Mouse (Mus musculus): ENCODE data around the gene Strip1. TPM values are rescaled to one million over a fixed set of nuclear protein-coding genes. Genes with fewer than 3 reads are reported as not detected.
A peak's percentile ranks its signal among the peaks of the same experiment; 100 is the strongest.

The Strip1 gene
- polyA plus RNA-seq, 1 experiment from 2014 or later: 158 TPM

- Histone ChIP-seq H3K27me3 (ENCODE audit: control insufficient read depth, insufficient read depth, low read length) (peaks cover 49% of the 10 kb centered on the region), H3K4me3 (replicated peaks; ENCODE audit: low read length) (no peak overlapping the region), H3K36me3 (replicated peaks; ENCODE audit: control insufficient read depth, insufficient read depth) (no peaks in the 10 kb centered on the region), H3K4me2 (replicated peaks) (no peak overlapping the region), H3K4me1 (replicated peaks; ENCODE audit: control insufficient read depth, insufficient read depth, low read length) (peaks cover 6% of the 10 kb centered on the region; the same call in 1 of the 2 replicates), H3K9me3 (ENCODE audit: control insufficient read depth, low read length) (no peaks in the 10 kb centered on the region), H3K9ac (no peak overlapping the region), H3K27ac (no peak overlapping the region)
- ATAC-seq (ENCODE audit: low FRiP score) (no peak), DNase-seq (ENCODE audit: low spot score) (no peak)
- 41% methylated on average over 6 of the region's 6 CpGs for WGBS
Observed at GRCm38 (mm10) chr3:107600127-107600526, 31.4 kb downstream of the Strip1 start.

- no peaks in the 10 kb centered on the region for H3K36me3 ChIP-seq (replicated peaks; ENCODE audit: control insufficient read depth, insufficient read depth)
- H3K27me3 ChIP-seq (ENCODE audit: control insufficient read depth, insufficient read depth, low read length): peaks cover 73% of the 10 kb centered on the region
- H3K4me2 ChIP-seq (replicated peaks): no peak overlapping the region
- WGBS: 4% methylated on average over 22 of the region's 22 CpGs
- DNase-seq (ENCODE audit: low spot score) (no peak), ATAC-seq (ENCODE audit: low FRiP score) (no peak)
- no peak overlapping the region for H3K9ac ChIP-seq
- peaks cover 11% of the 10 kb centered on the region; the same call in 1 of the 2 replicates for H3K4me1 ChIP-seq (replicated peaks; ENCODE audit: control insufficient read depth, insufficient read depth, low read length)
- H3K4me3 ChIP-seq (replicated peaks; ENCODE audit: low read length): no peak overlapping the region
- H3K9me3 ChIP-seq (ENCODE audit: control insufficient read depth, low read length): no peaks in the 10 kb centered on the region
- H3K27ac ChIP-seq: no peak overlapping the region
Observed at GRCm38 (mm10) chr3:107597586-107598389, 33.7 kb downstream of the Strip1 start.

GRCm38 (mm10) chr3:107597134-107597533, 34.4 kb downstream of the Strip1 start:
- WGBS: 5% methylated on average over 19 of the region's 24 CpGs
- H3K27ac ChIP-seq: no peak overlapping the region
- no peak for DNase-seq (ENCODE audit: low spot score)
- no peak for ATAC-seq (ENCODE audit: low FRiP score)
- no peak overlapping the region for H3K4me2 ChIP-seq (replicated peaks)
- peaks cover 79% of the 10 kb centered on the region for H3K27me3 ChIP-seq (ENCODE audit: control insufficient read depth, insufficient read depth, low read length)
- peaks cover 11% of the 10 kb centered on the region; the same call in 1 of the 2 replicates for H3K4me1 ChIP-seq (replicated peaks; ENCODE audit: control insufficient read depth, insufficient read depth, low read length)
- H3K4me3 ChIP-seq (replicated peaks; ENCODE audit: low read length): no peak overlapping the region
- H3K36me3 ChIP-seq (replicated peaks; ENCODE audit: control insufficient read depth, insufficient read depth): no peaks in the 10 kb centered on the region
- no peak overlapping the region for H3K9ac ChIP-seq
- H3K9me3 ChIP-seq (ENCODE audit: control insufficient read depth, low read length): no peaks in the 10 kb centered on the region

- Histone ChIP-seq H3K4me1 (replicated peaks; ENCODE audit: control insufficient read depth, insufficient read depth, low read length) (peaks cover 11% of the 10 kb centered on the region; the same call in 1 of the 2 replicates), H3K27ac (no peak overlapping the region), H3K4me2 (replicated peaks) (no peak overlapping the region), H3K9ac (no peak overlapping the region), H3K36me3 (replicated peaks; ENCODE audit: control insufficient read depth, insufficient read depth) (no peaks in the 10 kb centered on the region), H3K27me3 (ENCODE audit: control insufficient read depth, insufficient read depth, low read length) (peaks cover 85% of the 10 kb centered on the region), H3K4me3 (replicated peaks; ENCODE audit: low read length) (no peak overlapping the region), H3K9me3 (ENCODE audit: control insufficient read depth, low read length) (no peaks in the 10 kb centered on the region)
- WGBS: under 1% methylated on average over 26 of the region's 26 CpGs
- ATAC-seq (ENCODE audit: low FRiP score) (no peak), DNase-seq (ENCODE audit: low spot score) (peak; percentile 50)
Observed at GRCm38 (mm10) chr3:107596559-107596958, 34.9 kb downstream of the Strip1 start.

- 1% methylated on average over 34 of the region's 34 CpGs for WGBS
- Histone ChIP-seq H3K9me3 (ENCODE audit: control insufficient read depth, low read length) (no peaks in the 10 kb centered on the region), H3K27ac (no peak overlapping the region), H3K4me3 (replicated peaks; ENCODE audit: low read length) (no peak overlapping the region), H3K9ac (no peak overlapping the region), H3K4me2 (replicated peaks) (no peak overlapping the region), H3K27me3 (ENCODE audit: control insufficient read depth, insufficient read depth, low read length) (peaks cover 90% of the 10 kb centered on the region), H3K36me3 (replicated peaks; ENCODE audit: control insufficient read depth, insufficient read depth) (no peaks in the 10 kb centered on the region), H3K4me1 (replicated peaks; ENCODE audit: control insufficient read depth, insufficient read depth, low read length) (peaks cover 11% of the 10 kb centered on the region; the same call in 1 of the 2 replicates)
- no peak for DNase-seq (ENCODE audit: low spot score)
- ATAC-seq (ENCODE audit: low FRiP score): no peak
Observed at GRCm38 (mm10) chr3:107595938-107596461, 35.5 kb downstream of the Strip1 start.

- H3K9ac ChIP-seq: no peak overlapping the region
Observed at GRCm38 (mm10) chr3:107595264-107595937, 36.1 kb downstream of the Strip1 start.

GRCm38 (mm10) chr3:107594662-107595263, 36.7 kb downstream of the Strip1 start, which contains the start of gene Alx3:
Gene Alx3, plus strand, starts transcription at chr3:107595031.
- no peak within 1 kb of the TSS for H3K9ac ChIP-seq
- H3K27ac ChIP-seq: no peak within 1 kb of the TSS
- peaks cover 88% of the 10 kb centered on the region for H3K27me3 ChIP-seq (ENCODE audit: control insufficient read depth, insufficient read depth, low read length)
- ATAC-seq (ENCODE audit: low FRiP score) (peak; percentile 47), DNase-seq (ENCODE audit: low spot score) (no peak)
- 2% methylated on average over 45 of the region's 46 CpGs for WGBS
- no peaks in the 10 kb centered on the region for H3K36me3 ChIP-seq (replicated peaks; ENCODE audit: control insufficient read depth, insufficient read depth)
- peaks cover 11% of the 10 kb centered on the region; the same call in 1 of the 2 replicates for H3K4me1 ChIP-seq (replicated peaks; ENCODE audit: control insufficient read depth, insufficient read depth, low read length)
- H3K4me3 ChIP-seq (replicated peaks; ENCODE audit: low read length): peak within 1 kb of the TSS; percentile 23
- H3K4me2 ChIP-seq (replicated peaks): peak within 1 kb of the TSS; percentile 41
- H3K9me3 ChIP-seq (ENCODE audit: control insufficient read depth, low read length): no peaks in the 10 kb centered on the region

More at GRCm38 (mm10) chr3:107595264-107595937, 36.1 kb downstream of the Strip1 start:
- 0 out of 2 replicates have a peak, but pooled peaks have one; percentile 4 for ATAC-seq (ENCODE audit: low FRiP score)
- no peak for DNase-seq (ENCODE audit: low spot score)
- H3K27ac ChIP-seq: no peak overlapping the region
- peaks cover 88% of the 10 kb centered on the region for H3K27me3 ChIP-seq (ENCODE audit: control insufficient read depth, insufficient read depth, low read length)
- no peaks in the 10 kb centered on the region for H3K9me3 ChIP-seq (ENCODE audit: control insufficient read depth, low read length)
- 1% methylated on average over 45 of the region's 50 CpGs for WGBS
- H3K36me3 ChIP-seq (replicated peaks; ENCODE audit: control insufficient read depth, insufficient read depth): no peaks in the 10 kb centered on the region
- H3K4me3 ChIP-seq (replicated peaks; ENCODE audit: low read length): peak overlapping the region; percentile 23
- peak overlapping the region; percentile 41 for H3K4me2 ChIP-seq (replicated peaks)
- peaks cover 11% of the 10 kb centered on the region; the same call in 1 of the 2 replicates for H3K4me1 ChIP-seq (replicated peaks; ENCODE audit: control insufficient read depth, insufficient read depth, low read length)

GRCm38 (mm10) chr3:107593632-107594031, 37.9 kb downstream of the Strip1 start:
- H3K4me2 ChIP-seq (replicated peaks): no peak overlapping the region
- H3K9ac ChIP-seq: no peak overlapping the region
- no peak for DNase-seq (ENCODE audit: low spot score)
- no peaks in the 10 kb centered on the region for H3K9me3 ChIP-seq (ENCODE audit: control insufficient read depth, low read length)
- peaks cover 85% of the 10 kb centered on the region for H3K27me3 ChIP-seq (ENCODE audit: control insufficient read depth, insufficient read depth, low read length)
- H3K36me3 ChIP-seq (replicated peaks; ENCODE audit: control insufficient read depth, insufficient read depth): no peaks in the 10 kb centered on the region
- no peak overlapping the region for H3K4me3 ChIP-seq (replicated peaks; ENCODE audit: low read length)
- peaks cover 11% of the 10 kb centered on the region; the same call in 1 of the 2 replicates for H3K4me1 ChIP-seq (replicated peaks; ENCODE audit: control insufficient read depth, insufficient read depth, low read length)
- no peak for ATAC-seq (ENCODE audit: low FRiP score)
- WGBS: 42% methylated on average over 2 of the region's 2 CpGs
- no peak overlapping the region for H3K27ac ChIP-seq

GRCm38 (mm10) chr3:107591612-107592011, 39.9 kb downstream of the Strip1 start:
- WGBS: 72% methylated on average over 1 of the region's 1 CpGs
- Histone ChIP-seq H3K36me3 (replicated peaks; ENCODE audit: control insufficient read depth, insufficient read depth) (no peaks in the 10 kb centered on the region), H3K9ac (no peak overlapping the region), H3K27me3 (ENCODE audit: control insufficient read depth, insufficient read depth, low read length) (peaks cover 90% of the 10 kb centered on the region), H3K27ac (no peak overlapping the region), H3K9me3 (ENCODE audit: control insufficient read depth, low read length) (no peaks in the 10 kb centered on the region), H3K4me2 (replicated peaks) (no peak overlapping the region), H3K4me3 (replicated peaks; ENCODE audit: low read length) (no peak overlapping the region), H3K4me1 (replicated peaks; ENCODE audit: control insufficient read depth, insufficient read depth, low read length) (peaks cover 11% of the 10 kb centered on the region; the same call in 1 of the 2 replicates)
- ATAC-seq (ENCODE audit: low FRiP score) (no peak), DNase-seq (ENCODE audit: low spot score) (no peak)

Data from hindbrain, embryonic 14.5 days (tissue).